Mouse (Mus musculus) left cerebral cortex, adult 2 months (tissue): ENCODE measurements around the gene Sorbs1. TPM values are rescaled to one million over a fixed set of nuclear protein-coding genes. Genes with fewer than 3 reads are reported as not detected.

Experiments
- DNase-seq, 2 experiments: peaks; one replicate each; pipeline ENCODE4 v3.0.0; 2021 to 2022; ENCODE audit warnings: low spot score in 2 of 2, mixed read lengths in 1 of 2; ENCODE audit errors: extremely low spot score in 1 of 2
- H3K27ac ChIP-seq: fragments of 200-600 bp; 2 replicates; pipeline ENCODE4 v1.8.1; 2022
- H3K4me3 ChIP-seq: fragments of 200-600 bp; 2 replicates; pipeline ENCODE4 v1.8.1; 2022
- CTCF ChIP-seq: fragments of 200-600 bp; IDR thresholded peaks from 2 replicates; pipeline ENCODE4 v1.8.1; 2022; ENCODE audit warnings: antibody characterized with exemption, mild to moderate bottlenecking, moderate library complexity
- intact Hi-C: fragments of 180-260 bp; cut with DNase I; formaldehyde crosslinking; loops from one replicate; pipeline ENCODE4 v1.15.1; 2025
- total RNA-seq, 2 experiments: library from RNA; stranded (reverse); gene quantifications; 2 replicates each; pipeline ENCODE4 v1.2.3; 2021

Sorbs1 gene
- total RNA-seq, 2 experiments from 2014 or later, result 160 to 161 TPM

DNA sequence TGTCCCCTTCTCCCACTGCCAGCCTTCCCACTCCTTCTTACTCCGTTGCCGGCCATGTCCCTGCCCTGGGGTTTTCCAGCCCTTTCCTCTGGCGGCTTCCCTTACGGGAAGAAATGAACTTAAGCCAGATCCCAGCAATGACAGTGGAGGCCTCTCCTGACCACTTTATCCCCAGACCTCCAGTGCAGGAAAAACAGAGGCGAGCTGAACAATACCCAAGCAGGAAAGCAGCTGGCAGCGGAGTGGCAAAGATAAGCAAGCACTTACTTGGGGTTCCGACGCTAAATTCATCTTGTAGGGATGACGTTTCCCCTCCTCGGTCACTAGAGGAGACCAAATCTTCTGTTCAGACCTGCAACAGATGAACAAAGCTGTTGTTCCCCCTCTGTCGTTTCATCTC is 264.2 kb downstream of the Sorbs1 start:
- DNase-seq, result no peak
- no peak for TF ChIP-seq CTCF
- H3K4me3 ChIP-seq, result no peak overlapping the region
- H3K27ac ChIP-seq, result no peak overlapping the region
- intact Hi-C loops, result loop anchor here (10.0 kb wide), 1 partner anchor 295 kb away; no protein-coding TSS in a partner anchor

DNA sequence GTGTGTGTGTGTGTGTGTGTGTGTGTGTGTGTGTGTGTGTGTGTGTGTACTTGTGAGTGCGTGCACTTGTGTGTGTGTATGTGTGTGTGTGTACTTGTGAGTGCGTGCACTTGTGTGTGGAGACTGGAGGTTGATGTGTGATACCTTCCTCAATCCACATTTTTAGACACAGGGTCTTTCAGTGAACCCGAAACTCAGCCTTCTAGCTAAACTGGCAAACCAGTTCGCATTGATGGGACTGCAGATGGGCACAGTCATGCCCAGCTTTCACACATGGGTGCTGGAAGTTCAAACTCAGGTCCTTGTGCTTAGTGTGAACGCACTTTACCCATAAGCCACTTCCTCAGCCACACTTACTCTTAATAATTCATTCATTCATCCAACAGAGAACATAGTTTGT is 265.1 kb downstream of the Sorbs1 start:
- intact Hi-C loops, result loop anchor here (10.0 kb wide), 1 partner anchor 296 kb away; no protein-coding TSS in a partner anchor
- Histone ChIP-seq H3K4me3 (no peak overlapping the region), H3K27ac (no peak overlapping the region)
- no peak for TF ChIP-seq CTCF
- no peak for DNase-seq

DNA sequence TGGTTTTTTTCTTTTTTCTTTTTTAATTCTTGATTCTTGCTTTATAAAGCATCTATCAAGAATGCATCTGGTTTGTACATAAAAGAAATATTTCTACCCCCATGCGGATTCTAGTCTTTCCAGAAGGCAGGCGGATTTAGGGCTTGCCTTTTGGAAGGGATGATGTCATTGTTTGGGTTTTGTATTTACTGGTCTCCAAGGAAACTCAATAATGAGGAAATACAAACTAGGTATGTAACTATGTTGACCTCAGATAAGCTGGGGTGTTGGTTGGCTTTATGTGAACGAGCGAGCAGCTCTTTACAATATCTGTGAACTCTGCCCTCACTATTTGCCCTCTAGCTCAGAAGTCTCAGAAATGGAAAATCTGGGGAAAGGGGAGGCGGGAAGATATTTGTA is 266.3 kb downstream of the Sorbs1 start:
- DNase-seq, result no peak
- TF ChIP-seq CTCF, result no peak
- intact Hi-C loops, result loop anchor here (10.0 kb wide), 1 partner anchor 298 kb away; no protein-coding TSS in a partner anchor
- Histone ChIP-seq H3K4me3 (no peak overlapping the region), H3K27ac (no peak overlapping the region)

DNA sequence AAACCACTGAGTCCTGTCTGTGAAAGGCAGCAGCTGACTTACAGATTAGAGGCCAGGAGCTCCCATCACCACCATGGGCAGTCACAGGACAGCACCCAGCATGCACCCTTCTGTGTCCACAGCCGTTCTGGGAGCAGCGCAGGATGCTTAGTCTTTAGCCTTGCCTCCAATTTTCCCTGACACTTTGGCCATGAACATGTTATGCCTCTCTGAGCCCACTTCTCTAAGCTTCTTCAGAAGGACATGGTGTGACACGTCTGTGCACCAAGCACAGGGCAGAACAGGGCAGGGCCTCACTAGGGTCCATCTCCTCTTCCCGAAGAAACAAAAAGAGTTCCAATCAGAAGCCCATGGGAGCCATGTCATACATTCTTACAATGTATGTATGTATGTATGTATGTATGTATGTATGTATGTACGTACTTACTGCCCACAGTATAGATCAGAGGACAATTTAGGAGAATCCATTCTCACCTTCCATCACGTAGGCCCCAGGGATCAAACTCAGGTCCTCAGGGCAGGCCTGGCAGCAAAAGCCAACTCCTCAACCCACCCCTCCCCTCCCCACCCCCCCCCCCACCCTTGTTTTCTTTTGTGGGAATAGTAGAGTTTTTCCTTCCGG is 266.8 kb downstream of the Sorbs1 start:
- intact Hi-C loops, result loop anchor here (10.0 kb wide), 1 partner anchor 298 kb away; no protein-coding TSS in a partner anchor
- DNase-seq, result no peak
- Histone ChIP-seq H3K27ac (no peak overlapping the region), H3K4me3 (no peak overlapping the region)
- no peak for TF ChIP-seq CTCF

Other genes starting within 250 kb of the Sorbs1 start
- 10 to 100 TPM; 16.7 to 20.1 TPM for gene Pdlim1, start 241.9 kb downstream of the Sorbs1 start, total RNA-seq
- gene Aldh18a1, start 74.7 kb upstream of the Sorbs1 start, total RNA-seq, result 10 to 100 TPM; 22.7 to 25.4 TPM
- 10 to 100 TPM; 20.7 to 22.4 TPM for gene Tctn3, start 98.5 kb upstream of the Sorbs1 start, total RNA-seq
- 10 to 100 TPM; 14.1 to 18.4 TPM for gene Entpd1, start 98.6 kb upstream of the Sorbs1 start, total RNA-seq
- gene Cc2d2b, start 235.0 kb upstream of the Sorbs1 start, total RNA-seq, result under 1 TPM; 0.23 to 0.88 TPM